Mouse (Mus musculus) large intestine, adult 2 months (tissue): Measurements from ENCODE around the gene Fam222b. TPM values are rescaled to one million over a fixed set of nuclear protein-coding genes. Genes with fewer than 3 reads are reported as not detected.

Experiments
- DNase-seq: peaks from one replicate; pipeline ENCODE4 v3.0.0-alpha.2; 2012; ENCODE audit warnings: low read depth, low spot score
- WGBS: fragments of 180-500 bp; shearing (Covaris S2); methylation state at CpG from one replicate; pipeline ENCODE4 v1.1.7; 2018; 5-methylcytosine and 5-hydroxymethylcytosine counted together
- polyA plus RNA-seq: library from polyadenylated mRNA; depleted of rRNA; stranded (reverse); fragments of >200 nt; gene quantifications from 2 replicates; pipeline ENCODE4 v1.2.3, GENCODE M21; 2012

The Fam222b gene
- polyA plus RNA-seq, 1 experiment, result 7.8 TPM

- 87% methylated on average over 14 of the region's 14 CpGs for WGBS
- no peak for DNase-seq
Observed at GRCm38 (mm10) chr11:78161169-78161568, 66.7 kb downstream of the Fam222b start.

GRCm38 (mm10) chr11:78161968-78162367 lies 67.5 kb downstream of the Fam222b start:
- WGBS, result 27% methylated on average over 4 of the region's 4 CpGs
- DNase-seq, result no peak

- no peak for DNase-seq
- 17% methylated on average over 6 of the region's 6 CpGs for WGBS
Observed at GRCm38 (mm10) chr11:78162504-78162903, 68.0 kb downstream of the Fam222b start.

GRCm38 (mm10) chr11:78163045-78163444 lies 68.6 kb downstream of the Fam222b start:
- no peak for DNase-seq
- 74% methylated on average over 2 of the region's 2 CpGs for WGBS

GRCm38 (mm10) chr11:78163681-78164603 lies 69.5 kb downstream of the Fam222b start:
- DNase-seq, result no peak
- WGBS, result 1% methylated on average over 22 of the region's 22 CpGs

GRCm38 (mm10) chr11:78164604-78164923 lies 70.1 kb downstream of the Fam222b start:
- 2% methylated on average over 14 of the region's 14 CpGs for WGBS

GRCm38 (mm10) chr11:78164924-78165760 lies 70.7 kb downstream of the Fam222b start, which contains the start of gene Traf4:
TSS of gene Traf4 (minus strand) at chr11:78165589.
- WGBS, result under 1% methylated on average over 78 of the region's 78 CpGs
- no peak for DNase-seq

More at GRCm38 (mm10) chr11:78164604-78164923, 70.1 kb downstream of the Fam222b start:
- DNase-seq, result no peak

- WGBS, result 1% methylated on average over 16 of the region's 16 CpGs
- DNase-seq, result no peak
Observed at GRCm38 (mm10) chr11:78165761-78166109, 71.3 kb downstream of the Fam222b start.

- WGBS, result 44% methylated on average over 4 of the region's 4 CpGs
- no peak for DNase-seq
Observed at GRCm38 (mm10) chr11:78166161-78166560, 71.7 kb downstream of the Fam222b start.

- WGBS, result 55% methylated on average over 6 of the region's 6 CpGs
- no peak for DNase-seq
Observed at GRCm38 (mm10) chr11:78166640-78167039, 72.2 kb downstream of the Fam222b start.

GRCm38 (mm10) chr11:78167257-78167959 lies 72.9 kb downstream of the Fam222b start:
- 88% methylated on average over 14 of the region's 14 CpGs for WGBS
- DNase-seq, result no peak

GRCm38 (mm10) chr11:78168541-78169468 lies 74.3 kb downstream of the Fam222b start:
- no peak for DNase-seq
- 25% methylated on average over 19 of the region's 19 CpGs for WGBS

- WGBS, result 62% methylated on average over 15 of the region's 15 CpGs
- no peak for DNase-seq
Observed at GRCm38 (mm10) chr11:78170306-78170705, 75.8 kb downstream of the Fam222b start.

GRCm38 (mm10) chr11:78171328-78171727 lies 76.9 kb downstream of the Fam222b start:
- no peak for DNase-seq
- WGBS, result 57% methylated on average over 4 of the region's 4 CpGs

- no peak for DNase-seq
- 78% methylated on average over 16 of the region's 16 CpGs for WGBS
Observed at GRCm38 (mm10) chr11:78172034-78172747, 77.7 kb downstream of the Fam222b start.

- WGBS, result 73% methylated on average over 19 of the region's 19 CpGs
- no peak for DNase-seq
Observed at GRCm38 (mm10) chr11:78172748-78173383, 78.4 kb downstream of the Fam222b start.

- DNase-seq, result no peak
- 73% methylated on average over 3 of the region's 3 CpGs for WGBS
Observed at GRCm38 (mm10) chr11:78174506-78174905, 80.0 kb downstream of the Fam222b start.
